Mouse (Mus musculus) WW6 (cell line): ENCODE data around the gene Ldb1.
"Not testable (repeated sequence)": the region's sequence is repeated elsewhere in the genome, so short reads cannot be mapped to it uniquely, and the experiment has no call there.

Source experiments
- DNase-seq: peaks from one replicate; pipeline ENCODE4 v3.0.0-alpha.2; 2013; ENCODE audit warnings: low read depth, low spot score

The Ldb1 gene

DNA sequence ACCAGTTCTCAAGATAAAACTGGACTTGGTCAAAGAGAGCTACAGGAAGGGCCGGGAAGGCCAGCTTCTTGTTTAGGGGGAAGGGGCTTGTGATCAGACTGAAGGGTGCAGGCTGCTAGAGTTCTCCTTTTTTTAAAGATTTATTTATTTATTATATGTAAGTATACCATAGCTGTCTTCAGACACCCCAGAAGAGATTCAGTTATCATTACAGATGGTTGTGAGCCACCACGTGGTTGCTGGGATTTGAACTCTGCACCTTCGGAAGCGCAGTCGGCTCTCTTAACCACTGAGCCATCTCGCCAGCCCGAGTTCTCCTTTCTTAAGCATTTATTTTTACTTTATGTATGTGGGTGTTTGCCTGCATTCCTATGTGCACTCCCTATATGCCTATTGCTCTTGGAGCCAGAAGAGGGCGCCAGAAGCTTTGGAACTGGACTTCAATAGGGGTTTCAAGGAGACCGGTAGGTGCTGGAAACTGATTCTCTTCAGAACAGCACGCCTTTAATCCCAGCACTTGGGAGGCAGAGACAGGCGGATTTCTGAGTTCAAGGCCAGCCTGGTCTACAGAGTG lies 16.2 kb downstream of the Ldb1 start:
- DNase-seq = no peak

- DNase-seq = no peak
These were observed 18.4 kb downstream of the Ldb1 start for GRCm38 (mm10) chr19:46026567-46026966.

DNA sequence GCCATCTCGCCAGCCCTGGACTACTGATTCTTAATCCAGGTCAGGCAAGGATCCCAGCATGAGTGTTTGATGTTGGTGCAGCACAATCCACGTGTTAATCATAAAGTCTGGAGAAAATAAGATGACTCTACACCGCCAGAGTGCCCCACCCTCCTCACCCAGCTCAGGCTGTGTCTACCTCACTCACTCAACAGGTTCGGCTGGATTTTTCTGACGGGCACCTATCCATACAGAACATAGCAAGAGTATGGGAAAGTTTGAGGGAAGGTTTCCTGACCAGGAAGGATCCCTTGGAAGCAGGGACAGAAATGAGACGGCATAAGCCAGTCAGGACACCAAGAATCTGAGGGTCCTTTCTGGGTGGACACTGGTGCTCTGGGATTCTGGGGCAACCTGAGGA lies 20.1 kb downstream of the Ldb1 start:
- DNase-seq = no peak

DNA sequence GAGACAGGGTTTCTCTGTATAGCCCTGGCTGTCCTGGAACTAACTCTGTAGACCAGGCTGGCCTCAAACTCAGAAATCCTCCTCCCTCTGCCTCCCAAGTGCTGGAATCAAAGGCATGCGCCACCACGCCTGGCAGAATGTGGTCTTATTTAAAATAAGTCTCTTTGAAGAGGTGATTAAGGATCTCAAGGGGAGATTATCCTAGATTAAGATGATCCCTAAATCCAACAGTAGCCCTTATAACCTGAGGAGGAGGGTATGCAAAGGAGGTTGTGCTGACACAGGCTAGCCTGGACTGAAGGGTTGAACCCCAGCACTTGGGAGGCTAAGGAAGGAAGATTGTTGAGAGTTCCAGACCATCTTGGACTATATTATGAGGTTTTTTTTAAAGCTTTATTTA lies 29.0 kb downstream of the Ldb1 start:
- no peak for DNase-seq

DNA sequence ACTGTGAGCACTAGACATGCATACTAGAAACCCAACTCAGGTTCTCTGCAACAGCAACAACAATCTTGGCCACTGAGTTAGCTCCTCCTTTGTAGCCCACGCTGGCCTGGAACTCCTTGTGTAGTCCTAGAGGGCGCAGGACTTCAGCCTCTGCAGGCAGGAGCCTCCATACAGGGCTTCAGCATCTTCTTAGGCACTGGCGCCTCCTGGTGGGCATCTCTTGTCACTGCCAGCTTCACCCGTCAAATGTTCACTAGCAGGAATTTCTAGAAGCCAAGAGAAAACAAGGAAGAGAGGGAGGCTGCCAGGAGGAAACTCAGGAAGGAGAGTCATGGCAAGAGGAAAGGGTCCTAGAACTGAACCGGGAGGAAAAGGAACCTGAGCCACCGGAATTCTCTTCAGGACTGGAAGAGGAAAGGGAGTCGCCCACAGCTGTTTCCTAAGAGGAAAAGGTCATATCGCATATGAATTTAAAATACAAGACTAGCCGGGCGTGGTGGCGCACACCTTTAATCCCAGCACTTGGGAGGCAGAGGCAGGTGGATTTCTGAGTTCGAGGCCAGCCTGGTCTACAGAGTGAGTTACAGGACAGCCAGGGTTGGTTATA lies 30.3 kb downstream of the Ldb1 start:
- peak; percentile 86 for DNase-seq

DNA sequence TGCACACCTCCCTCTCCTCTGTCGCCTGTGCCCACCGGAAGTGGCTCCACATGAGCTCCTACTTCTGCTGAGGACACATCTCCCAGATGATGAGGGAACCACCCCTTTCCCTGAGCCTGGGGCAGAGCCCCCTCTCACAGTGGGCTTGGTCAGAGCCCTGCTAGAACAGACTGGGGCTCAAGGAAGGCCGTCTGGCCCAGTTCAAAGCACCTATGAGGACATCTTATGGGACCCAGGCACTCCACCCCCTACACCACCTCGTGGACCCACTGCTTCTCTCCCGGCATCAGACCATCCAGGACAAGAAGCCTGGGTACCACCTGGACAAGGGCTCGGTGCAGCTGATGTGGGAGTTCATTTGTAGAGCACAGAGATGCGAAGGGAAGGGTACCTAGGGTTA lies 39.3 kb downstream of the Ldb1 start:
- no peak for DNase-seq

DNA sequence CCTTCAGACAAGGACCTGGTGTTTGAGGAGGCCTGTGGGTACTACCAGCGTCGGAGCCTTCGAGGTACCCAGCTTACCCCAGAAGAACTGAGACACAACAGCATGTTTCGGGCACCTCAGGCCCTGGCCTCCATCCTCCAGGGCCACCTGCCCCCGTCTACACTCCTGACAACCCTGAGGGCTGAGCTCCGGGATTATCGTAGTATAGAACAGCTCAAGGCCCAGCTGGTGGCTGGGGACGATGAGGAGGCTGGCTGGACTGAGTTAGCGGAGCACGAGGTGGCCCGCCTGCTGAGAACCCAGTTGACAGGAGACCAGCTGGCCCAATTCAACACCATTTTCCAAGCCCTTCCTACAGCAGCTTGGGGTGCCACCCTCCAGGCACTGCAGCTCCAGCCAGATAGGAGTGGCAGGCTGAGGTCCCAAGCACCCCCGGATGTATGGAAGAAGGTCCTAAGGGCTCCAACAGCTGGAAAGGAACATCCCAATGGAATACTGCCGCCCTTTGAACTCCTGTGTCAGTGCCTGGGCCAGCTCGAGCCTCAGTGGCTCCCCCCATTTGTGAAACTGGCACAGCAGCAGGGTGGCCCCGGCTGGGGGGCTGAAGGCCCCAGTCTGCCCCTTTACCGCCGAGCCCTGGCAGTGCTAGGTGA lies 40.1 kb downstream of the Ldb1 start:
- DNase-seq = no peak

- DNase-seq = no peak
These were observed 41.4 kb downstream of the Ldb1 start, which contains the start of gene Hps6 for GRCm38 (mm10) chr19:46003371-46004226. Gene Hps6, plus strand, starts transcription at chr19:46003508.

GRCm38 (mm10) chr19:46002279-46002678 lies 42.7 kb downstream of the Ldb1 start:
- no peak for DNase-seq

- no peak for DNase-seq
These were observed 45.6 kb downstream of the Ldb1 start for GRCm38 (mm10) chr19:45999378-45999777.

GRCm38 (mm10) chr19:45998694-45999217 lies 46.3 kb downstream of the Ldb1 start:
- no peak for DNase-seq

GRCm38 (mm10) chr19:45997785-45998693 lies 47.0 kb downstream of the Ldb1 start, which contains the start of gene Armh3:
Gene Armh3, minus strand, starts transcription at chr19:45998488.
- DNase-seq = peak; percentile 84

- DNase-seq = no peak
These were observed 47.6 kb downstream of the Ldb1 start for GRCm38 (mm10) chr19:45997365-45997764.

GRCm38 (mm10) chr19:45993981-45994737 lies 50.9 kb downstream of the Ldb1 start:
- DNase-seq = no peak

DNA sequence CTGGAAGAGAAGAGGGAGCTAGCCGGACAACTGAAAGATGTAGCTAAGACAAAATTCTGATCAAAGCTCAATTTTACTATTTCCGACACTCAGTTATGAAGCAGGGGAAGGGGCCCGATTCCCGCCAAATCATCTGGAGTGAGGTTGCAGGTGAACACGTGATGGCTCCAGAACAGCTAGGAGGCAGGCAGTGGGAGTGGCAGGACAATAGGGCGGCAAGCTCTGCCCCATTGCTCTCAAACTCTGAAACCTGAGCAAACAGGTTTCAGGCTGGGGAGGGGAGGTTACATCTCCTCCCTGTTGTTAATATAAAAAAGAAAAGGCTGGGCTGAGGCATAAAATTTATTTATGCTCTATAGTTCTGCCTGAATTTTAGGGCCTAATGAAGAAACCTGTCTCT lies 51.6 kb downstream of the Ldb1 start:
- DNase-seq = not testable (repeated sequence)

- DNase-seq = no peak
These were observed 53.8 kb downstream of the Ldb1 start for GRCm38 (mm10) chr19:45991171-45991570.

DNA sequence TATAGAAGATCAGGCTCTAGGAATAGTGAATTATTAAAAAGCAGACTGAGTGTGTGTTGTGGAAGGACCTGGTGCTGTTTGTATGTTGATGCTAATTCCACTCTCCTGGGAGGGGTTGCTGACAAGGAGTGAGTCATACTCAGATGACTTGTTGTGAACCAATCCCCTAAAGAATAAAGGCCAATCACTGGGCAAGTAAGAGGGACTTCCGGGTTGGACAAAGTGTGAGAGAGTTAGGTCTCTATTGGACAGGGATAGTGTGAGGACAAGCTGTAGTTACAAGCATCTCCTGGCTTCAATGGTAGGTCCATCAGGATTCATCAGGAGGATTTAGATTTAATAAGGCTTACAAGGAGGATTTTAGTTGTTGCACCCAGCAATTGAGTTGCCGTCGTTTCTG lies 56.8 kb downstream of the Ldb1 start:
- no peak for DNase-seq

DNA sequence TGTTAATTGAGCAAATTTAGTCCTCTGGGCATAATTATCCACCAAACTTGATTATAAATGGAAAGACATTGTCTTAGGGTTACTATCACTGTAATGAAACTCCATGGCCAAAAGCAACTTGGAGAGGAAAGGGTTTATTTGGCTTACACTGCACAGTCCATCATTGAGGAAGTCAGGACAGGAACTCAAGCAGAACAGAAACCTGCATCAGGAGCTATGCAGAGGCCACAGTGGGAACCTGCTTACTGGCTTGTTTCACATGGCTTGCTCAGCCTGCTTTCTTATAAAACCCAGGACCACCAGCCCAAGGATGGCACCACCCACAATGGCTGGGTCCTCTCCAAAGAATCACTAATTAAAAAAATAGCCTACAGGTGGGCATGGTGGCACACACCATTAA lies 60.6 kb downstream of the Ldb1 start:
- DNase-seq = no peak
